Mouse (Mus musculus) neural tube, embryonic 14.5 days (tissue): ENCODE measurements around the gene Arhgef19. TPM values are rescaled to one million over a fixed set of nuclear protein-coding genes. Genes with fewer than 3 reads are reported as not detected.

Experiments used
- ATAC-seq: fragments of 200-750 bp; cut with Nextera tagmentation; 2 replicates; pipeline ENCODE4 v1.8.0; 2017; ENCODE audit warnings: low read depth, mild to moderate bottlenecking, moderate TSS enrichment, moderate library complexity
- H3K27ac ChIP-seq: fragments of 300-500 bp; sonication (generic); 2 replicates; pipeline ENCODE4 v1.5.1; 2014; ENCODE audit warnings: low read depth, mild to moderate bottlenecking, control low read depth, low read length, moderate library complexity, mixed read lengths
- H3K27me3 ChIP-seq: fragments of 300-500 bp; sonication (generic); 2 replicates; pipeline ENCODE4 v1.6.1; 2014; ENCODE audit warnings: low read length; ENCODE audit not compliant: control insufficient read depth, insufficient read depth
- H3K36me3 ChIP-seq: fragments of 300-500 bp; sonication (generic); 2 replicates; pipeline ENCODE4 v1.6.1; 2014; ENCODE audit warnings: low read length, mixed read lengths; ENCODE audit not compliant: control insufficient read depth, insufficient read depth
- H3K4me1 ChIP-seq: fragments of 300-500 bp; sonication (generic); 2 replicates; pipeline ENCODE4 v1.6.1; 2014; ENCODE audit warnings: low read length; ENCODE audit not compliant: control insufficient read depth, insufficient read depth
- H3K4me2 ChIP-seq: fragments of 300-500 bp; sonication (generic); 2 replicates; pipeline ENCODE4 v1.6.1; 2014; ENCODE audit warnings: mild to moderate bottlenecking, low read depth, low read length, control low read depth
- H3K4me3 ChIP-seq: fragments of 300-500 bp; sonication (generic); 2 replicates; pipeline ENCODE4 v1.5.1; 2014; ENCODE audit warnings: low read depth, low read length, control low read depth, mixed read lengths
- H3K9ac ChIP-seq: fragments of 300-500 bp; sonication (generic); replicated peaks from 2 replicates; pipeline ENCODE4 v1.6.1; 2014; ENCODE audit warnings: low read depth, mild to moderate bottlenecking, control low read depth, low read length, mixed read lengths
- H3K9me3 ChIP-seq: fragments of 300-500 bp; sonication (generic); 2 replicates; pipeline ENCODE4 v1.6.1; 2016; ENCODE audit warnings: low read length; ENCODE audit not compliant: control insufficient read depth
- WGBS: fragments of 180-500 bp; shearing (Covaris S2); extraction: QIAGEN DNeasy Blood & Tissue Kit; methylation state at CpG from one replicate; pipeline ENCODE4 v1.1.7; 2014; 5-methylcytosine and 5-hydroxymethylcytosine counted together
- polyA plus RNA-seq: library from polyadenylated mRNA; unstranded; fragments of >200 nt; fragmentation: Nextera tagmentation; extraction: Ambion mirVana; gene quantifications from 2 replicates; pipeline ENCODE4 v1.2.1, GENCODE M21; 2014

Gene Arhgef19
- polyA plus RNA-seq: 0.68 and 1.6 TPM in 2 replicates

- Histone ChIP-seq H3K9me3 (no peaks in the 10 kb centered on the region), H3K4me3 (peak within 1 kb of the TSS; percentile 26), H3K4me1 (peaks cover 19% of the 10 kb centered on the region), H3K27me3 (peaks cover 30% of the 10 kb centered on the region), H3K36me3 (no peaks in the 10 kb centered on the region), H3K27ac (no peak within 1 kb of the TSS), H3K9ac (peak within 1 kb of the TSS; percentile 28), H3K4me2 (peak within 1 kb of the TSS; percentile 55)
- ATAC-seq: peak; percentile 84
- 1% methylated on average over 31 of the region's 31 CpGs for WGBS
These were observed at the start of gene Arhgef19 for GRCm38 (mm10) chr4:141239388-141240125. TSS of gene Arhgef19 (plus strand) at chr4:141239499.

DNA sequence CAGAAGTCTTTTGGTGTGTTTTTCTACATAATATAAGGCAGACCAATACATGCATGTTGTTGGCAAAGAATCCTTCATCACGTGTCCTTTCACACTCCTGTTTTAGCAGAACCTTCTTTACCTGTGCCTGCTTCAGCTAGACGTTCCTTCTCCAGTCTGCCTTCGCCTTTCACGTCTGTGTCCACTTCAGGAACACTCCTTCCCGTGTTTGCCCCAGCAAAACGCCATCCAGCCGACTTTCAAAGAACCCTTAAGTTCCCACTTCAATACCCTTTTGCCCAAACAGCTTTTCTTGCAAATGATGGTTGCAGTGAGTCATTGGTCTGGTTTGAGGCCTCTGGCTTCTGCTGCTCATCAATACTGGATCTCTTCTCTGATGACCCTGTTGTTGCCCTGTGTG lies 48.0 kb upstream of the Arhgef19 start:
- Histone ChIP-seq H3K9ac (no peak overlapping the region), H3K27ac (no peak overlapping the region), H3K36me3 (peaks cover 8% of the 10 kb centered on the region; the same call in 1 of the 2 replicates), H3K4me2 (no peak overlapping the region), H3K4me1 (no peaks in the 10 kb centered on the region), H3K9me3 (no peaks in the 10 kb centered on the region), H3K4me3 (no peak overlapping the region), H3K27me3 (no peaks in the 10 kb centered on the region)
- WGBS: 93% methylated on average over 7 of the region's 7 CpGs
- ATAC-seq: no peak

DNA sequence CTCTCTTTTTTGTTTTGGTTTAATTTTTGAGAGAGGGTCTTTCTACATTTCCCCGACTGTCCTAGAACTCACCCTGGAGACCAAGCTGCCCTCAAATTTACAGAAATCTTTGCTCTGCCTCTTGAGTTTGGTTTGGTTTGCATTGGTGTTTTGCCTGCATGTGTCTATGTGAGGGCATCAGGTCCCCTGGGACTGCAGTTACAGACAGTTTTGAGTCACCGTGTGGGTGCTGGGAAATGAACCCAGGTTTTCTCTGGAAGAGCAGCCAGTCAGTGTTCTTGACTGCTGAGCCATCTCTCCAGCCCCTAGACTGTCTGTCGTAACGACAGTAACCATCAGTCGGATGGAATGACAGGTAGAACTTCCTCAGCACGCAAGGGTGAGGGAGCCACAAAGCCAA lies 44.7 kb upstream of the Arhgef19 start:
- no peak overlapping the region for H3K4me2 ChIP-seq
- no peaks in the 10 kb centered on the region for H3K4me1 ChIP-seq
- no peak overlapping the region for H3K9ac ChIP-seq
- H3K27me3 ChIP-seq: no peaks in the 10 kb centered on the region
- peaks cover 20% of the 10 kb centered on the region for H3K36me3 ChIP-seq
- no peak overlapping the region for H3K27ac ChIP-seq
- no peak for ATAC-seq
- WGBS: 98% methylated on average over 6 of the region's 6 CpGs
- H3K9me3 ChIP-seq: no peaks in the 10 kb centered on the region
- H3K4me3 ChIP-seq: no peak overlapping the region

DNA sequence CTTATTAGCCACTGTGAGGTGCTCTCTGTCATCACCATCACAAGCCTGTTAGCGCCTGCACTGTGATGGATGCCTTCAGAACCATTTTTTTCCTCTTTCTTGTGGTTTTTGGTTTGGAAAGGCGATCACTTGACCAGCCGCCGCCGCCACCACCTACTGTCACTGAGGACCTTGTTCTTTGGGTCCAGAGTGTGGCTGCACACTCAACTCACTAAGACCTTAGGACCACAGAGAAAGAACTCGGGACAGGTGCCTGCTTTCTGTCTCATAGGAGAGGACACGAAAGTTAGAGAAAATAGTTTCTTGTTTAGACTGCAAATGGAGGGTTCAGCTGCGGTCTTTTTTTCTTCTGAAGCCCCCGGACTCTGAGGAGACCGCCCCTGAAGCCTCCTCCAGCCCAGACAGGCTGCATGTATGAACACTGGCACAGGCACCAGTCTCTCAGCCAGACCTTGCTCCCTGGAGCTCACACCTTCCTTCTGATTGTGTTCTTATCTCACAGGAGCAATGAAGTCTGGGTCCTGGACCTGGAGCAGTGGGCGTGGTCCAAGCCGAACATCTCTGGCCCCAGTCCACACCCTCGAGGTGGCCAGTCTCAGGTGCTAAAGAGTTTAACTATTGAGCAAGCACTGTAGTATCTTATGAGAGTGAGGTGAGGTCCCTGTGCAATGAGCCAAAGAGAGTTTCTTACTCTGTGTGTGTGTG lies 42.2 kb upstream of the Arhgef19 start:
- H3K9me3 ChIP-seq: no peaks in the 10 kb centered on the region
- no peak overlapping the region for H3K4me2 ChIP-seq
- no peaks in the 10 kb centered on the region for H3K4me1 ChIP-seq
- ATAC-seq: no peak
- H3K4me3 ChIP-seq: no peak overlapping the region
- H3K27ac ChIP-seq: no peak overlapping the region
- 96% methylated on average over 13 of the region's 13 CpGs for WGBS
- no peaks in the 10 kb centered on the region for H3K27me3 ChIP-seq
- H3K36me3 ChIP-seq: peaks cover 33% of the 10 kb centered on the region
- no peak overlapping the region for H3K9ac ChIP-seq

- Histone ChIP-seq H3K9me3 (no peaks in the 10 kb centered on the region), H3K27ac (no peak overlapping the region), H3K9ac (no peak overlapping the region), H3K4me1 (no peaks in the 10 kb centered on the region), H3K4me3 (no peak overlapping the region), H3K4me2 (no peak overlapping the region), H3K36me3 (peaks cover 33% of the 10 kb centered on the region), H3K27me3 (no peaks in the 10 kb centered on the region)
- WGBS: 90% methylated on average over 13 of the region's 13 CpGs
- ATAC-seq: no peak
These were observed 41.6 kb upstream of the Arhgef19 start for GRCm38 (mm10) chr4:141197686-141198035.

GRCm38 (mm10) chr4:141200906-141201305 lies 38.4 kb upstream of the Arhgef19 start:
- Histone ChIP-seq H3K4me1 (no peaks in the 10 kb centered on the region), H3K27ac (no peak overlapping the region), H3K4me2 (no peak overlapping the region), H3K9ac (no peak overlapping the region), H3K27me3 (no peaks in the 10 kb centered on the region), H3K4me3 (no peak overlapping the region), H3K36me3 (peaks cover 28% of the 10 kb centered on the region), H3K9me3 (no peaks in the 10 kb centered on the region)
- ATAC-seq: no peak
- 85% methylated on average over 11 of the region's 11 CpGs for WGBS

- H3K9ac ChIP-seq: no peak overlapping the region
- no peak overlapping the region for H3K4me3 ChIP-seq
- H3K9me3 ChIP-seq: no peaks in the 10 kb centered on the region
- peaks cover 25% of the 10 kb centered on the region for H3K36me3 ChIP-seq
- ATAC-seq: no peak
- no peak overlapping the region for H3K27ac ChIP-seq
- H3K27me3 ChIP-seq: no peaks in the 10 kb centered on the region
- H3K4me2 ChIP-seq: no peak overlapping the region
- H3K4me1 ChIP-seq: no peaks in the 10 kb centered on the region
- 95% methylated on average over 6 of the region's 6 CpGs for WGBS
These were observed 37.1 kb upstream of the Arhgef19 start for GRCm38 (mm10) chr4:141202192-141202591.

DNA sequence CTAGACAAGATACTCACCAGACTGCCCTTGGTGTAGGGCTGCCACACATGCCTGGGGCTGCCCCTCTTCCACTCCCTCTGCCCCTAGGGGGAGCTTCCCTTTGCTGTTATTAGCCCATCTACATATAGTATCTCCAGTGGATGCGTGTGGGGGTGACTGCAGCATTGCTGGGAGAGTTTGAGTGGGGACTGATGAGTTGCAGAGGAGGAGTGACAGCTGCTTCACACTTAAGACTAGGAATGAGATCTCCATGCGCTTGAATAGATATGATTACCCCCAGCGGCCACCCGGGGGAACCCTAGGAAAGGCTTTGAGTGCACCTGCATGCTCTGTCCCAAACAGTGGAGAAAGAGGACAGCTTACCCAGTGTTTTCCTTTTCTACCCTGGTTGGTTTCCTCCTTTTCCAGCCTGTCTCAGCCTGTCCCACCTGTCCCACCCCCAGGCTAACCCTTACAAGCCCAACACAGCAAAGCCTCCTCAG lies 34.7 kb upstream of the Arhgef19 start:
- Histone ChIP-seq H3K9ac (no peak overlapping the region), H3K9me3 (no peaks in the 10 kb centered on the region), H3K27me3 (no peaks in the 10 kb centered on the region), H3K4me2 (no peak overlapping the region), H3K4me1 (no peaks in the 10 kb centered on the region), H3K36me3 (peaks cover 15% of the 10 kb centered on the region; the same call in 1 of the 2 replicates), H3K27ac (no peak overlapping the region), H3K4me3 (no peak overlapping the region)
- WGBS: 76% methylated on average over 4 of the region's 4 CpGs
- ATAC-seq: no peak

- Histone ChIP-seq H3K9me3 (no peaks in the 10 kb centered on the region), H3K4me2 (no peak overlapping the region), H3K4me3 (no peak overlapping the region), H3K27ac (no peak overlapping the region), H3K27me3 (no peaks in the 10 kb centered on the region), H3K4me1 (0 out of 2 replicates have a peak, but pooled peaks cover 3% of the 10 kb centered on the region), H3K36me3 (no peaks in the 10 kb centered on the region), H3K9ac (no peak overlapping the region)
- over 99% methylated on average over 5 of the region's 5 CpGs for WGBS
- no peak for ATAC-seq
These were observed 32.2 kb upstream of the Arhgef19 start for GRCm38 (mm10) chr4:141207081-141207480.
